Mouse (Mus musculus): Measurements from ENCODE around the gene Gucy1b2. TPM values are rescaled to one million over a fixed set of nuclear protein-coding genes. Genes with fewer than 3 reads are reported as not detected.

The Gucy1b2 gene
- polyA plus RNA-seq (2017; shearing (Covaris generic)): not detected

DNA sequence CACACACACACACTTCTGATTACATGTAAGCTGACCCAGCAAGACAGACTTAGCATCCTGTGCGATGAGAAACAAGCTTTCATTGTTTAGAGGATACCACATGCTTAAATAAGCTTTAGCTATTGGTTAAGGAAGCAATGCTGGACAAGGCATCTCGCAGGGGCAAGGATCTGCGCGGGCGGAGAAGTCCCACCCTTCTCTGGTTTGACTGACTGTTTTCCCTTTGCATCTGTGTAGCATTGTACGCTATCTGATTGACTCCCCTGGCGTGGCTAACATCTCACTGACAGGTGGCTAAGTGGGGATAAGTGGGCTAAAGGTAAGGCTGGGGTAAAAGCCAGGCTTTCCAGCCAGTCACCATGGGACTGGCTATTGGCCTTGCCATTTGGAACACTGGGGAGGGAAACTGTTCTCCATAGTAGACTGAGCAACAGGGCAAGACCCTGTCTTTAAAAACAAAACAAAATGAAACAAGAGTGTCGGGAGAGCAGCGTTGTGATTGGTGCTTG is at the start of gene Gucy1b2:
Gucy1b2 (minus strand) TSS at position 51 of the 509 bp plus-strand sequence.

Other genes starting within 250 kb of the Gucy1b2 start
- 45.9 TPM for gene Rnaseh2b, start 163.7 kb downstream of the Gucy1b2 start, polyA plus RNA-seq (2017; shearing (Covaris generic))
- gene Dleu7, start 163.2 kb downstream of the Gucy1b2 start, polyA plus RNA-seq (2017; shearing (Covaris generic)): 0.17 TPM
- not detected for gene Fam124a, start 99.4 kb upstream of the Gucy1b2 start, polyA plus RNA-seq (2017; shearing (Covaris generic))
- not detected for gene Gm4131, start 110.6 kb upstream of the Gucy1b2 start, polyA plus RNA-seq (2017; shearing (Covaris generic))
- gene Serpine3, start 207.4 kb upstream of the Gucy1b2 start, polyA plus RNA-seq (2017; shearing (Covaris generic)): not detected